Mouse (Mus musculus): ENCODE measurements around the gene Lime1.

Gene Lime1

DNA sequence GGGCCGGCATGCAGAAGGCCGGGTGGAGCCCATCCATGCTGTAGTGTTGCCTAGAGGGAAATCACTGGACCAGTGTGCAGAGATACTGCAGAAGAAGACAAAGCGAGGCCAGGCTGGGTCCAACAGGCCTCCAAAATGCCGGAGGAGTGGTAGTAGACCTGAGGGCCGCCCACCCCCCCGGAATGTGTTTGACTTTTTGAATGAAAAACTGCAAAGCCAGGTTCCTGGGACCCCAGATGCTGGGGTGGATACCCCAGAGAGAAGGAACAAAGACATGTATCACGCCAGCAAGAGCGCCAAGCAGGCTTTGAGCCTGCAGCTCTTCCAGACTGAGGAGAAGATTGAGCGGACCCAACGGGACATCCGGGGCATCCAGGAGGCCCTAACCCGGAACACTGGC, at the start of gene Lime1:
Lime1 (plus strand) TSS at position 301 of the 400 bp plus-strand sequence.
- DNase-seq (ENCODE audit: extremely low spot score): no peak

DNA sequence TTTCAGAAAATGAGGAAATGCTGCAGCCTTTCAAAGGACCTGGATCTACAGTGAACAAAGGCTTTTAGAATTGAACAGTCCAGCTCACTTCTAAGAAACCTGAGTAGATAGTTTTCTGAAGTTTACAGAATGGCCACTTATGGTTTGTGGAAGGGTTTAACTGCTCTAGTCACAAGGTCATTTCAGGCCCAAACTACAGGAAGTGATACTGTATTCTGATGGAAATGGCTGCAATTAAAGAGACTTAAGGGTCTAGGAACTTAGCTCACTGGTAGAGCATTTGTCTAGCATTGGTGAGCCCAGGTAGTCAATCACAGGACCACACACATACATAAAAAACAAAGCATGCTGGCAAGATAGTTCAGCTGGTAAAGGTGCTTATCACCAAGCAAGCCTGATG, 47.3 kb upstream of the Lime1 start:
- no peak for DNase-seq (ENCODE audit: extremely low spot score)

DNA sequence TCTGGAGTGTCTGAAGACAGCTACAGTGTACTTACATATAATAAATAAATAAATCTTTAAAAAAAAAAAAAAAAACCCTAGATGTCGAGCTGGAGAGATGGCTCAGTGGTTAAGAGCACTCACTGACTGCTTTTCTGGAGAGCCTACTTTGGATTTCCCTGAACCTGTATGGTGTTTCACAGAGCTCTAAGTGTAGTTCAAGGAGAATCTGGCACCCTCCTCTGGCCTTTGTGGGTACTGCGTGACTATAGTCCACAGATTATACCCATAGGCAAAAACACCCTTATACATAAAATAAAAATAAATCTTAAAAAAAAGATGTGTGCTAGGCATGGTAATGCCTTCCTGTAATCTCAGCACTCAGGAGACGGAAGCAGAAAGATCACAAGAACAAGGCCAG, 45.9 kb upstream of the Lime1 start:
- DNase-seq (ENCODE audit: extremely low spot score): peak; percentile 48

DNA sequence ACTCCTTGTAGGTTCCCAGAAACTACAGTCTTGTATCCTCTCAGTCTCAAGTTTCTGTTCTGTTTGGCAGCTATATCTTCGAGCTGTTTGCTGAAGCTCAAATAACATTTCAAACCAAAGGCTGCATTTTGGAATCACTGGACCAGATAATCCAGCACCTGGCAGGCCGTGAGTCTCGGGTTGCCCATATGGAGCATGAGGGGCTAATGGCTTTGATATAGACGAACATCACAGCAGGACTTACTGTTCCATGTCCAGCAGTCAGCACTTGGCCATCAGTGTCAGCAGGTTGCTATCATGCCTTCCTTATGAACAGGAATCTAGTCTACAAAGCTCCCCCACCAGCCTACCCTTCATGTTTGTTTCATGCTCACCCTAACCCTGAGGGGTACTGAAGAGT, 39.5 kb upstream of the Lime1 start:
- DNase-seq (ENCODE audit: extremely low spot score): no peak

DNA sequence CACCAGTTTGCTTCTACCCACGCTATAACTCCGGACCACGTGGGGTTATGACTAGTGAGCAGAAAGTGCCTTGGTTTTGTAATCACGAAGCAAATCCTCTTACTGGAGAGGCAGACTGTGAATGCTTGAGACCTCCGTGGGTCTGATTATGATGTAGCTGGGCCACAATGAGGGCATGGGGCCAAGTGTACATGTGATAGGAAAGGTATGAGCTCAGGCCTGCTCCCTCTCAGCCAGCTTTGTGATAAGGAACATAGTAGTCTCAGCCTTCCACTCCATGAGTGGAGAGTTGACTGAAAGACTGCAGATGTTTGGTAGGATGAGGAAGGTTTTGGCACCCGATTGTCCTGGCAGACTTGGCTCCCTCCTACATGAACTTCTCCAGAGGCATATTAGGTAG, 37.1 kb upstream of the Lime1 start:
- no peak for DNase-seq (ENCODE audit: extremely low spot score)

DNA sequence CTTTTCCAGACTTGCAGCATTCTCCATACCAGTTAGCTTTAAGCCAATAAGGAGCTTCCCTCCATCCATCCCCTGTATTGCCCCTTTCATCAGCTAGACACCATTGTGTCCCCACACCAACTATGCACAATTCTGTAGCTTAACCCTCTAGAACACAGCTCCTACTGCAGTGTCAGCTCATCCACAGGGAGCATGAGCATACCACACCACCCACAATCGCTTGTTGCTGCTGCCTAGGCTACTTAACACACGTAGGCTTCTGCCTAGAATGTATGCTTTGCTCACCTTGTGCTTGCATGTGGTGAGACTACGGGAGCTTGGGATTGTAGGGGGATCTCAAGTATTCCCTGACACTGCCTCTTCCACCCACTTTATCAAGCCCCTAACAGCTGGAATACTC, 23.1 kb upstream of the Lime1 start:
- no peak for DNase-seq (ENCODE audit: extremely low spot score)

DNA sequence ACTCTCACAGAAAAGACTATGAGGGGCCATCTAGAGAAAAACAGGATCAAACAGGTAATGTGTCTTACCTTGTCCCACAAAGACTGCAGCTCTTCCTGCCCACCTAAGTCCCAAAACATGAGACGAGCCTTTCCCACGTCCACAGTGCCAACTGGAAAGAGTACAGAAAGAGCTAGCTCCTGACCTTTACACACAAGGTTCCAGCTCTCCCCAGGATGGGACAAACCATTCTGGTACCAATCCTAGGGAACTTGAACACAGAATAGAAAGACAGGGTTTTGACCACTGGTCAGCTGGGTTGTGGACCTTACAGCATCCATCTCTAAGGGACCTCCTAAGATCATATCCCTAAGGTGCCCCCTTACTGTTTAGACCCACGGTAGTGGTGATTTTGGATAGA, 15.9 kb upstream of the Lime1 start:
- no peak for DNase-seq (ENCODE audit: extremely low spot score)

DNA sequence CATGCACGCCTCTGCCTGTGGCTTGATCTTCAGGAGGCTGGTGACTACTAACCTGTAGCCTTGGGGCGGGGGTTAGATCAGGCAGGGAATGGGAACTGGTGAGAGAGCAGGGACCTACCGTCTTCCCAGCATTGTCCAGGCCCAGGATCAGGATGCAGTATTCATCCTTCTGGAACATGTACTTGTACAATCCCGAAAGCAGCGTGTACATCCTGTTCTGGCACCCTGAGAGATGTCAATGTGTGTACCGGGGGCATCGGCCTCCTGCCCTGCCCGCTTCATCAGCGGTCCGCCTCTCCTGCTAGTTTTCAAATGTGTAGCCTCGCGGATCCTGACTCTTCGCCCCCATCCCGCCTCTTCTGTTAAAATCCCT, 15.4 kb upstream of the Lime1 start:
- no peak for DNase-seq (ENCODE audit: extremely low spot score)

DNA sequence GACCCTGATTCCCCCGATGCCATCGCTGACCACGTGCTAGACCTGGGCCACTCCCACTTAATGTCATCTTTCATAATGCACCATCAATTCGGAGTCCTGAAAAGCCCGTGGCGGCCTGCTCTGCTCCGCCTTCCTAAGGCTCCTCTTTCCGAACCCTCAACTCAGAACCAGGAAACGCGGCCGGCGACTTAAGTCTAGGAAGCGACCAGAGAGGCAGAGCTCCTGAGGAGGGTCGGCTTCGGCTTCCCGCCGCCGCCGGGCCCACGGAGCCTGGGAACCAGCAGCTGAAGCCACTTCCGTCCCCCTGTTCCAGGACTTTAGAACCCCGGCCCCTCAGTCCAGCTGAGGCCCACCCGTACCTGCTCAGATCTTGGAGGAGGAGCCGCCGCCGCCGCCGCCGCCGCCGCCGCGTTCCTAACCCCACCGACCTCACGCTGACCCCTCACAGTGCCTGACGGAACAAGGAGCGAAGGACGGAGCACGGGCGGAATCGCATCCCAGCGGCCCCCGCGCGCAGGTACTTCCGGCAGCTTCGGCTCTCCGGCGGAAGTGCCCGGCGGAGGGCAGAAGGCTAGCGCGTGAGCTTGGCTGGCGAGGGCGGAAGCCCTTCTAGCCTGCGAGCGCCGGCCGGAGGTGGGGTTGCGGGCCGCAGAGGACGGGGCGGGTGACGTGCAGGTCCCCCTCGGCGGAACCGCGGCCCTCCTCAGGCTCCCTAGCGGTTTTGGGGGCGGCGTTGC, 14.8 kb upstream of the Lime1 start, which contains the start of the genes Zgpat and Arfrp1:
Zgpat (plus strand) TSS at position 69 of the 737 bp plus-strand sequence.
Arfrp1 (minus strand) TSS at position 545 of the 737 bp plus-strand sequence.
- peak; percentile 91 for DNase-seq (ENCODE audit: extremely low spot score)

DNA sequence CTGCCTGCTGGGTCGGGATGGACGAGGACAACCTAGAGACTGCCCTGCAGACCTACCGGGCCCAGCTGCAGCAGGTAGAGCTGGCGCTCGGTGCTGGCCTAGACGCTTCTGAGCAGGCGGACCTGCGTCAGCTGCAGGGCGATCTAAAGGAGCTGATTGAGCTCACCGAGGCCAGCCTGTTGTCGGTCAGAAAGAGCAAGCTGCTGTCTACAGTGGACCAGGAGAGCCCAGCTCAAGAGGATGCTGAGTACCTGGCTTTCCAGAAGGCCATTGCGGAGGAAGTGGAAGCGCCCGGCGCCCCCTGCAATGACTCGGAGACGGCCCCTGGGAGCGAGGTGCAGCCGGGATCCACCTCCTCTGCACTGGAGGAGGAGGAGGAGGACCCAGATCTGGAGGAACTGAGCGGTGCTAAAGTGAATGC, 14.2 kb upstream of the Lime1 start:
- no peak for DNase-seq (ENCODE audit: extremely low spot score)

DNA sequence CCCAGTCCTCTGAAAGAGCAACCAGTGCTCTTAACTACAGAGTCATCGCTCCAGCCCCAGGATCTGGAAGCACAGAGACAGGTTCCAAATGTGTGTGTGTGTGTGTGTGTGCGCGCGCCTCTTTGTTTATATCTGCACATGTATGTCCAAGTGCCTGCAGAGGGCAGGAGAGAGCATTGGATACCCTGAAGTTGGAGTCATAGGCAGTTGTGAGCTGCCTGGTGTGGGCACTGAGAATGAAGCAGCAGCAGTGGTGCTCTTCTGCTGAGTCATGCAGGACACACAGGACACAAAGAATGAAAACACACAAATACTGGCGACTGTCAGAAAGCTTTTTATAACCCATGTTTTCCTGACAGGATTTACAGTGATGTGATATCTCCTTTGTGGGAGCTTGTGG, 9.9 kb upstream of the Lime1 start:
- DNase-seq (ENCODE audit: extremely low spot score): no peak

DNA sequence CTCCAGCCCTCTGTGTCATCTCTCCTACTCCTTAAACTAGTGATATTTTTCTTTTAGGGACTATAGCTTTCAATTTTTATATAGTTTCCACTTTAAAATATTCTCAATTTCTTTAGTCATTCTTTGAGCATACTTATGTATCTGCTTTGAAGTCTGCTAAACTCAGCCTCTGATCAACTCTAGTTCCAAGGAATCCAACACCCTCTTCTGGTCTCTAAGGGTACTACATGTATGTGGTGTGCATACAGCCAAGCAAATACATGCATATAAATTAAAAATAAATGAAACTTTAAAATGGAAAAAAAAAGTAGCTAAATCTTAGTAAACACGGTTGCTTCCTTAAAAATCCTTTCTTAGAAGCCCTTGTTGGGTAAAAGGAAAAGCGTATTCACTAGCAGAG, 4.1 kb upstream of the Lime1 start:
- no peak for DNase-seq (ENCODE audit: extremely low spot score)

DNA sequence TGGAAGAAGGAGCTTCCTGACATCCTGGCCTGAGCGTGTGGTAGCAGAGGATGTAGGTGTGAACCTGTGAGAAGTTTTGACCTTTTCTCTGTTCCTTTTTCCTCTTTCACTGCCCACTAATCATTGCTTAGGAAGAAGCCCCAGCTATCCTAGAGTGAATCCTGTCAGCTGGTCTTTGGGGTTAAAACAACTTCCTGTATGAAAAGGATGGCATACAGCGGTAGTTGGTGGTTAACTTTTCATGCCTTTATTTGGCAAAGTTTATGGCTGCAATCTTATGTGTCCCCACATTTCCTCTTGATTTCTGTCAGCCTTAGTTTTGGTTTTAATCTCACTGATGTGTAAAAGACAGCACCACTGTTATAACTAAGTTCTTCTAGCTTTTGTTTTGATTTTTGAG, 2.6 kb upstream of the Lime1 start:
- DNase-seq (ENCODE audit: extremely low spot score): no peak

DNA sequence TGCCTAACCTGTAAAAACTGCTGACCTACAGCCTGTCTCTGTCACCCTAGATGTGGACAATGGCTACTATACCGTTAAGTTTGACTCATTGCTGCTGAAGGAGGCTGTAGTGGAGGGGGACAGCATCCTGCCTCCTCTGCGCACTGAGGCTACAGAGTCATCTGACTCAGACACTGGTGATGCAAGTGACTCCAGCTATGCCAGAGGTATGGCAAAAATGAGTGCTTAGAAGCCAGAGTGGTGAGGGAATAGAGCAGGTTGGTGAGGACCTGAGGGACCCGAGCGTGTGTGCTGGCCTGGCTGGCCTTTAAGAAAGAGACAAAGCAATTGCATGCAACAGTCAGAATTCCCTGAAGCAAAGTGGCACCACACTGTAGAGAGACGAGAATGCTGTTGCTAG, 1.2 kb upstream of the Lime1 start:
- no peak for DNase-seq (ENCODE audit: extremely low spot score)

DNA sequence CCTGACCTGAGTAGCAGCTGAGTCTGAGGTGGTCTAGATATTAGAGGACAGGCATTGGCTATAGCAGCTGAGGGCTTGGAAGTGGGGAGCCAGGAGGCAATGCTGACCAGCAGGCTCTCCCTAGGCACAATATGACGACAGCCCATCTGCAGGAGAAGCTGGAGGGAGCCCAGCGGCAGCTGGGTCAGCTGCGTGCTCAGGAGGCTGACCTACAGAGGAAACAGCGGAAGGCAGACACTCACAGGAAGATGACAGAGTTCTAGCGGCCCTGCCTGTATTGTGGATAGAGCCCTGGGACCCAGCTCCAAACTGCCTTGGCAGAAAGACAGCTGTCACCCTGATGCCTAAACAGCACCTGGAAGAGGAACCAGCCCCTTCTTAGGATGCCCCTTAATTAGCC, 373 bp downstream of the Lime1 start:
- no peak for DNase-seq (ENCODE audit: extremely low spot score)

DNA sequence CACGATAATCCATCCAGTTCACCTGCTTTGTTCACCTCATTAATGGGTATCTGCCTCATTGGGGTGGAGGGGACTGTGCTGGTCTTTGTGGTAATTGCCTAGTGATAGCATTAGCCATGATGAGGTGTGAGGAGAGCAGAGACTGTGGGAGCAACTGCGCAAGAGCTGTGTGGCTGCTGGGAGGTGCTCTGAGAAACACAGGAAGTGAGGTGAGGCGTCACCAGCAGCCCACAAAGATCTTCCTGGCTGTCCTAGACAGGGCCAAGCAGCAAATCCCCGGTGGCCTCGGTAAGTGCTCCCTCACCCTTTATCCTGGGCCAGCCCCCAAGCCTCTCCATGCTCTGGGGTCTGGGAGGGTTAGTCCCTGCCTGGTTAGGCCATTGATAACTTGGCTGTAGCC, 1.2 kb downstream of the Lime1 start:
- DNase-seq (ENCODE audit: extremely low spot score): no peak

DNA sequence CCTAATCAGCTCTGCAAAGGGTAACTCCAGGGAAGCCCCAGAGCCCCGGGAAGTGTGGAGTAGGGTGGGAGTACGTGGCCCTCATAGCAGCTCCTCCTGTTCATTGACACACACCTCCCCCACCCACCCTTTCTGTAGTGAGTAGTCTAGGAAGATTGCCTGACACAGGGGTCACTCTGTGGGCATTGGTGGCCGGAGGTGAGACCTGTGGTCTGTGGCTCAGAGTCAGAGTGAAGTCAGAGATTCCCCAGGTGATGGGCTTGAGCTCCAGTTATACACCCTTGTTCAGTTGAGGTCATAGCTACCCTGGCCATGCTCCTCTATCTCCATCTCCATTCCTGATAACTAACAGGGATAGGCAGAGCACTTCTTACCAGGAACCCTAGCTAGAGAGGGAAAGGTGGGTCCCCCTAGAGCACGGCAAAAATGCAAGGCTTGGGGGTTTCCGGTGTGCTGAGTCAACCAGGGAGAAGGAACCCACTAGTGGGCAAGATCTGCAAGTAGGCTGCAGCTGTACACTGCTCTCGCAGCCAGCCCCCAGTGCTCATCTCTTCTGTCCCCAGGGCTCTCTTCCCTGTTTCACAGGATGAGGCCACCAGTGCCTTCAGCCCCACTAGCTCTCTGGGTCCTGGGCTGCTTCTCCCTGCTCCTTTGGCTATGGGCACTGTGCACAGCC, 1.9 kb downstream of the Lime1 start:
- no peak for DNase-seq (ENCODE audit: extremely low spot score)

DNA sequence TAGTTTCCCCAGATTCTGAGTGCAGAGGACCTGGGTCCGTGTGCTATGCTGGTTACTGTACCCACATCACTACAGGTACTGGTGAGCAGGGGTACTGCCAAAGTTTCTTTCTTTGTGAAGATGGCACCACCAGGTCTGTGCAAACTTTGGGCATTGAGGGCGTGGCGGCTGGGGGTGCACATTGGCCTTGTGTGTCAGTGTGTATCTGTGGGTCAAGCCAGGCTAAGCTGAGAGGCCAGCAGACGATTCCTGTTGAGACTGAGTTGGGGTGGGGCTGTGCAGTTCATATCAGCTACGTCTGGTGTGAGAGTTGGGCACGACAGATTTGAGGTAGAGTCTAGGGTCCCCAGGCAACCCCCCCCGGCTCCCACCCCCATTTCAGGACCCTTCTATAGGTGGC, 4.6 kb downstream of the Lime1 start:
- DNase-seq (ENCODE audit: extremely low spot score): no peak

DNA sequence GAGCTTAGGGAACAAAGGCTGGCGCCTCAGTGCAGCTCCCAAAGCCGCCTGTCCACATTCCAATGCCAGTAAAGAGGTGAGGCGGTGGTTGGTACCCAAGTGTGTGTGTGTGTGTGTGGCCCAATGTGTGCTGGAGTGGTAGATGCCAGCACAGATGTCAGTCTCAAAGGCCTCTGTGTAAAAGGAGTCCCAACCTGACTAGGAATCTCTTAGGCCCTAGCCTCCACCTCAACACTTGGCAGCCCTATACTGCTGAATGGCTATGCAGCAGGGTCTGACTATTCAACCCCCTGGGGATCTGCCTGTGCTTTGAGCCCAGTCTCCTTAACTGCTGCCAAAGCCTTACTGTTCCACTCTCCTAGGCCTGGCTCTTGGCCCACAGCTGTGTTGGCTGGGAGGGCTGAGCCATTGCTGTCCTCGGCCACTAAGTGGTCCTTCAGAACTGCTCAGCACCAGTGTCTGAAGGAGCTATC, 5.1 kb downstream of the Lime1 start:
- DNase-seq (ENCODE audit: extremely low spot score): no peak

DNA sequence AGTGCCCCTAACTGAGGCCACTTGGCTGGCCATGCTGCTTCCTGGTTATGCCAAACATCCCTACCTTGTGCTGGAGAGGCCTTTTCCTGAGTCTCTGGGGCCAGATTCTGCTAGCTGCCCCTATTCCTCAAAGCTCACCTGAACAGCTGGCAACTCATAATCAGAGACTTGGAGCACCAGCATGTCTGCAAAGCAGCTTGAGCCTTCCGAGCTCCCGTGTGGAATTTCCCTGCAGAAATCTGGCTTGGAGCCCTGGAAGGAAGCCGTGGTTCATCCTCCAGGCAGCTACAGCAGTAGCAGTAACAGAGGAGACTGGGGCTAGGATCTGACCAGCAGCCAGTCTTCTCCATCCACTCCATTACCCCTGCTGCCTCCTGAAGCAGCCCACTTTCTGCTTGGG, 6.0 kb downstream of the Lime1 start:
- DNase-seq (ENCODE audit: extremely low spot score): no peak

DNA sequence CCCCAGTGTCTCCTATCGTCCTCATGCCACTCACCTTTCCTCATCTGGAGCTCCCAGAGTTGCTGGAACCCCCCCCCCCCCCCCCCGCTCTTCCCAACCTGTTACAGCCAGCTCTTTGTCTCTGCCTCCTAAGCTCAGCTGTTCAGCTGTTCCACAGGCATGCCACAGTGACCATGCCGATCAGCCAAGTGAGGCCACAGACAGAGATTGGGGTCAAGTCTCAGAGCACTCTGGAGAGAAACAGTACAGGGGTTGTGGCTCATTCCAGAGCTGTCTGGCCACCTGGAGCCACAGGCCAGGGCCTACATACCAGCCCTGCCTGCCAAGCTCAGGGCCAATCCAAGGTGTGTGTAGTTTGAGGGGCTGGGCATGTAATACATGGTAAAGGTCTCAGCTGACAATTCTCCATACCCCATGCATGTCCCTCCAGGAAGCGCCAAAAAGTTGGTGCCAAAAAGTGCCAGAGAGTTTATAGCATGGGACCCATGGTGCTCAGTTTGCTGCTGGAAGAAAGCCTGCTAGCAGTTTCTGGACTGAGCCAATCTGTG, 6.9 kb downstream of the Lime1 start:
- DNase-seq (ENCODE audit: extremely low spot score): no peak

DNA sequence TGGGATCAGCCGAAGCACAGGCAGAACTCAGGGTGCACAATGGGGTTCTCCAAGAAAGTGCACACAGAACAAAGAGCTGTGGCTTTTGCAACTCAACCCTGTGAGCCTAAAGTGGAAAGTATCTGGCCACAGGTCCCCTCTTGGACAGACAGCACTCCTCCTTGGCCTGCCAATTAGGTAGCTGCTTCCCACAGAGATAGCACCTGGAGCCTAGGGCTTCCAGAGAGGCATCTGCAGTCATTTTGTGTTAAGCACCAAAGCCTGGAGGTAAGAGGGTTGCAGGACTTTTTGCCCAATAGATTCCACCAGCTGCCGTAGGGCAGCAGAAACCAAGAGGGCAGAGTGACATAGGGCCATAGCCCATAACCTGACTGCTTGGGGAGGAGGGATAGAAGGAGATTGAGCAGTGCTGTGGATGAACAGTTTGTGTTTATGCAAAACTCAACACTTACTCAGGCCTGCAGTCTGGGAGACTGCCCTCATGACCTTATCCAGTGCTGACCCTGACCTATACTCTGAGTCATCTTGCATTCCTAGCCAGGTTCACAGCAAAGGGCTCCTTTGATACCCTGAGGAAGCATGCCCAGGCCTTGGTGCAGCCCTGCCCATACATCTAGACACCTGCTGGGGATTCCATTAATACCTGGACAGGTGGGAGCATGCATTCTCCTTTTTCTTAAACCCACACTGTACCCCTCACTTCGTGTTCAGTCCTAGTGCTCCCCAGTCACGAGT, 10.4 kb downstream of the Lime1 start:
- no peak for DNase-seq (ENCODE audit: extremely low spot score)
